Mouse (Mus musculus): Measurements from ENCODE around the gene Lst1. TPM values are rescaled to one million over a fixed set of nuclear protein-coding genes. Genes with fewer than 3 reads are reported as not detected.

The Lst1 gene
- polyA plus RNA-seq, 1 experiment from 2014 or later: 6.9 TPM

GRCm38 (mm10) chr17:35159638-35160037, 28.6 kb downstream of the Lst1 start:
- no peak for DNase-seq (ENCODE audit: low spot score)
- Histone ChIP-seq H3K9me3 (no peaks in the 10 kb centered on the region), H3K27me3 (replicated peaks; ENCODE audit: low read depth, poor library complexity, severe bottlenecking) (no peaks in the 10 kb centered on the region), H3K4me1 (peaks cover 28% of the 10 kb centered on the region), H3K4me3 (no peak overlapping the region), H3K27ac (replicated peaks) (no peak overlapping the region), H3K36me3 (replicated peaks) (peaks cover 84% of the 10 kb centered on the region)
- 87% methylated on average over 7 of the region's 7 CpGs for WGBS

GRCm38 (mm10) chr17:35158850-35159593, 29.2 kb downstream of the Lst1 start:
- H3K4me1 ChIP-seq: peaks cover 34% of the 10 kb centered on the region
- peaks cover 90% of the 10 kb centered on the region for H3K36me3 ChIP-seq (replicated peaks)
- H3K9me3 ChIP-seq: no peaks in the 10 kb centered on the region
- H3K4me3 ChIP-seq: peak overlapping the region; percentile 31; the same call in 1 of the 2 replicates
- no peaks in the 10 kb centered on the region for H3K27me3 ChIP-seq (replicated peaks; ENCODE audit: low read depth, poor library complexity, severe bottlenecking)
- 93% methylated on average over 16 of the region's 16 CpGs for WGBS
- H3K27ac ChIP-seq (replicated peaks): no peak overlapping the region
- no peak for DNase-seq (ENCODE audit: low spot score)

GRCm38 (mm10) chr17:35157661-35158175, 30.5 kb downstream of the Lst1 start:
- H3K27me3 ChIP-seq (replicated peaks; ENCODE audit: low read depth, poor library complexity, severe bottlenecking): no peaks in the 10 kb centered on the region
- WGBS: 89% methylated on average over 8 of the region's 8 CpGs

GRCm38 (mm10) chr17:35157254-35157653, 31.0 kb downstream of the Lst1 start:
- 94% methylated on average over 8 of the region's 8 CpGs for WGBS
- Histone ChIP-seq H3K4me1 (peaks cover 20% of the 10 kb centered on the region), H3K36me3 (replicated peaks) (peaks cover 100% of the 10 kb centered on the region), H3K9me3 (no peaks in the 10 kb centered on the region), H3K27me3 (replicated peaks; ENCODE audit: low read depth, poor library complexity, severe bottlenecking) (no peaks in the 10 kb centered on the region), H3K27ac (replicated peaks) (no peak overlapping the region), H3K4me3 (no peak overlapping the region)
- DNase-seq (ENCODE audit: low spot score): no peak

More at GRCm38 (mm10) chr17:35157661-35158175, 30.5 kb downstream of the Lst1 start:
- Histone ChIP-seq H3K4me1 (peaks cover 25% of the 10 kb centered on the region), H3K27ac (replicated peaks) (no peak overlapping the region), H3K9me3 (no peaks in the 10 kb centered on the region), H3K4me3 (no peak overlapping the region), H3K36me3 (replicated peaks) (peaks cover 100% of the 10 kb centered on the region)
- no peak for DNase-seq (ENCODE audit: low spot score)

GRCm38 (mm10) chr17:35156461-35157200, 31.6 kb downstream of the Lst1 start:
- Histone ChIP-seq H3K4me3 (no peak overlapping the region), H3K9me3 (no peaks in the 10 kb centered on the region), H3K36me3 (replicated peaks) (peaks cover 100% of the 10 kb centered on the region), H3K27me3 (replicated peaks; ENCODE audit: low read depth, poor library complexity, severe bottlenecking) (no peaks in the 10 kb centered on the region), H3K27ac (replicated peaks) (no peak overlapping the region), H3K4me1 (peaks cover 14% of the 10 kb centered on the region)
- DNase-seq (ENCODE audit: low spot score): no peak
- 91% methylated on average over 33 of the region's 33 CpGs for WGBS

- no peaks in the 10 kb centered on the region for H3K9me3 ChIP-seq
- H3K27ac ChIP-seq (replicated peaks): no peak overlapping the region
- H3K4me1 ChIP-seq: peaks cover 12% of the 10 kb centered on the region
- WGBS: 93% methylated on average over 12 of the region's 12 CpGs
- DNase-seq (ENCODE audit: low spot score): no peak
- H3K36me3 ChIP-seq (replicated peaks): peaks cover 99% of the 10 kb centered on the region
- H3K4me3 ChIP-seq: peak overlapping the region; percentile 16; the same call in 1 of the 2 replicates
- H3K27me3 ChIP-seq (replicated peaks; ENCODE audit: low read depth, poor library complexity, severe bottlenecking): no peaks in the 10 kb centered on the region
Measured at GRCm38 (mm10) chr17:35155451-35155850, 32.8 kb downstream of the Lst1 start.

- Histone ChIP-seq H3K27me3 (replicated peaks; ENCODE audit: low read depth, poor library complexity, severe bottlenecking) (no peaks in the 10 kb centered on the region), H3K9me3 (no peaks in the 10 kb centered on the region), H3K27ac (replicated peaks) (no peak overlapping the region), H3K36me3 (replicated peaks) (peaks cover 99% of the 10 kb centered on the region), H3K4me1 (peaks cover 12% of the 10 kb centered on the region), H3K4me3 (peak overlapping the region; percentile 16; the same call in 1 of the 2 replicates)
- 84% methylated on average over 7 of the region's 7 CpGs for WGBS
- DNase-seq (ENCODE audit: low spot score): no peak
Measured at GRCm38 (mm10) chr17:35154616-35155015, 33.6 kb downstream of the Lst1 start.

- H3K27ac ChIP-seq (replicated peaks): no peak overlapping the region
- WGBS: 75% methylated on average over 4 of the region's 4 CpGs
- no peak for DNase-seq (ENCODE audit: low spot score)
Measured at GRCm38 (mm10) chr17:35153931-35154330, 34.3 kb downstream of the Lst1 start.

GRCm38 (mm10) chr17:35153077-35153476, 35.2 kb downstream of the Lst1 start:
- WGBS: 91% methylated on average over 9 of the region's 9 CpGs
- Histone ChIP-seq H3K4me3 (no peak overlapping the region), H3K27me3 (replicated peaks; ENCODE audit: low read depth, poor library complexity, severe bottlenecking) (no peaks in the 10 kb centered on the region), H3K4me1 (peaks cover 12% of the 10 kb centered on the region), H3K36me3 (replicated peaks) (peaks cover 99% of the 10 kb centered on the region), H3K27ac (replicated peaks) (no peak overlapping the region), H3K9me3 (no peaks in the 10 kb centered on the region)
- DNase-seq (ENCODE audit: low spot score): no peak

More at GRCm38 (mm10) chr17:35153931-35154330, 34.3 kb downstream of the Lst1 start:
- H3K36me3 ChIP-seq (replicated peaks): peaks cover 99% of the 10 kb centered on the region
- no peaks in the 10 kb centered on the region for H3K9me3 ChIP-seq
- peaks cover 12% of the 10 kb centered on the region for H3K4me1 ChIP-seq
- no peak overlapping the region; the same call in 1 of the 2 replicates for H3K4me3 ChIP-seq
- no peaks in the 10 kb centered on the region for H3K27me3 ChIP-seq (replicated peaks; ENCODE audit: low read depth, poor library complexity, severe bottlenecking)

GRCm38 (mm10) chr17:35152121-35152520, 36.1 kb downstream of the Lst1 start:
- Histone ChIP-seq H3K9me3 (no peaks in the 10 kb centered on the region), H3K27ac (replicated peaks) (no peak overlapping the region), H3K4me1 (peaks cover 12% of the 10 kb centered on the region), H3K4me3 (no peak overlapping the region; the same call in 1 of the 2 replicates), H3K27me3 (replicated peaks; ENCODE audit: low read depth, poor library complexity, severe bottlenecking) (no peaks in the 10 kb centered on the region), H3K36me3 (replicated peaks) (peaks cover 99% of the 10 kb centered on the region)
- 95% methylated on average over 4 of the region's 4 CpGs for WGBS
- DNase-seq (ENCODE audit: low spot score): no peak

GRCm38 (mm10) chr17:35147922-35148639, 40.2 kb downstream of the Lst1 start:
- peaks cover 7% of the 10 kb centered on the region; the same call in 1 of the 2 replicates for H3K9me3 ChIP-seq
- peaks cover 99% of the 10 kb centered on the region for H3K36me3 ChIP-seq (replicated peaks)
- no peaks in the 10 kb centered on the region for H3K27me3 ChIP-seq (replicated peaks; ENCODE audit: low read depth, poor library complexity, severe bottlenecking)
- no peak overlapping the region; the same call in 1 of the 2 replicates for H3K4me3 ChIP-seq
- WGBS: 70% methylated on average over 5 of the region's 5 CpGs
- no peak for DNase-seq (ENCODE audit: low spot score)
- no peak overlapping the region for H3K27ac ChIP-seq (replicated peaks)
- H3K4me1 ChIP-seq: no peaks in the 10 kb centered on the region

- H3K9me3 ChIP-seq: peaks cover 9% of the 10 kb centered on the region; the same call in 1 of the 2 replicates
Measured at GRCm38 (mm10) chr17:35147348-35147747, 40.9 kb downstream of the Lst1 start.

More at GRCm38 (mm10) chr17:35147348-35147747, 40.9 kb downstream of the Lst1 start:
- no peak overlapping the region for H3K27ac ChIP-seq (replicated peaks)
- peaks cover 99% of the 10 kb centered on the region for H3K36me3 ChIP-seq (replicated peaks)
- H3K4me1 ChIP-seq: no peaks in the 10 kb centered on the region
- no peak overlapping the region for H3K4me3 ChIP-seq
- DNase-seq (ENCODE audit: low spot score): no peak
- 62% methylated on average over 3 of the region's 3 CpGs for WGBS
- H3K27me3 ChIP-seq (replicated peaks; ENCODE audit: low read depth, poor library complexity, severe bottlenecking): no peaks in the 10 kb centered on the region
